Mouse (Mus musculus) heart, embryonic 10.5 days (tissue): Measurements from ENCODE around the gene Cbx2. TPM values are rescaled to one million over a fixed set of nuclear protein-coding genes. Genes with fewer than 3 reads are reported as not detected.

Experiments
- DNase-seq: peaks from one replicate; pipeline ENCODE4 v3.0.0-alpha.2; 2017; ENCODE audit warnings: low spot score
- H3K27ac ChIP-seq: fragments of 300-500 bp; sonication (generic); 2 replicates; pipeline ENCODE4 v1.5.1; 2016; ENCODE audit warnings: mild to moderate bottlenecking
- H3K27me3 ChIP-seq: fragments of 300-500 bp; sonication (generic); 2 replicates; pipeline ENCODE4 v1.6.1; 2016; ENCODE audit warnings: mild to moderate bottlenecking; ENCODE audit not compliant: poor library complexity, insufficient read depth, severe bottlenecking
- H3K36me3 ChIP-seq: fragments of 300-500 bp; sonication (generic); 2 replicates; pipeline ENCODE4 v1.6.1; 2016; ENCODE audit warnings: mild to moderate bottlenecking, moderate library complexity
- H3K4me1 ChIP-seq: fragments of 300-500 bp; sonication (generic); 2 replicates; pipeline ENCODE4 v1.6.1; 2016; ENCODE audit warnings: mild to moderate bottlenecking
- H3K4me3 ChIP-seq: fragments of 300-500 bp; sonication (generic); 2 replicates; pipeline ENCODE4 v1.5.1; 2016; ENCODE audit warnings: mild to moderate bottlenecking, moderate library complexity
- H3K9me3 ChIP-seq: fragments of 300-500 bp; sonication (generic); 2 replicates; pipeline ENCODE4 v1.6.1; 2016; ENCODE audit warnings: mild to moderate bottlenecking, moderate library complexity
- WGBS: fragments of 180-500 bp; shearing (Covaris S2); methylation state at CpG from one replicate; pipeline ENCODE4 v1.1.7; 2016; 5-methylcytosine and 5-hydroxymethylcytosine counted together
- polyA plus RNA-seq: library from polyadenylated mRNA; unstranded; fragments of >200 nt; fragmentation: Nextera tagmentation; extraction: Ambion mirVana; gene quantifications from 2 replicates; pipeline ENCODE4 v1.2.1, GENCODE M21; 2016

The Cbx2 gene
- 37.4 and 56.0 TPM in 2 replicates for polyA plus RNA-seq

- H3K27me3 ChIP-seq: peaks cover 33% of the 10 kb centered on the region
- DNase-seq: peak; percentile 89
- under 1% methylated on average over 86 of the region's 99 CpGs for whole genome bisulfite sequencing
- peaks cover 26% of the 10 kb centered on the region for H3K36me3 ChIP-seq
- peaks cover 45% of the 10 kb centered on the region for H3K4me1 ChIP-seq
- H3K4me3 ChIP-seq: peak within 1 kb of the TSS; percentile 93
- peak within 1 kb of the TSS; percentile 97 for H3K27ac ChIP-seq
- no peaks in the 10 kb centered on the region for H3K9me3 ChIP-seq
These were observed at the start of gene Cbx2 for GRCm38 (mm10) chr11:119022895-119023615. Gene Cbx2 (plus strand): TSS chr11:119022962.

GRCm38 (mm10) chr11:118974340-118974739 lies 48.4 kb upstream of the Cbx2 start:
- WGBS: 79% methylated on average over 7 of the region's 7 CpGs
- H3K27me3 ChIP-seq: peaks cover 68% of the 10 kb centered on the region

GRCm38 (mm10) chr11:118975427-118975826 lies 47.3 kb upstream of the Cbx2 start:
- Histone ChIP-seq H3K9me3 (no peaks in the 10 kb centered on the region), H3K4me1 (peaks cover 19% of the 10 kb centered on the region), H3K4me3 (peak overlapping the region; percentile 36; the same call in 1 of the 2 replicates), H3K36me3 (no peaks in the 10 kb centered on the region), H3K27me3 (peaks cover 62% of the 10 kb centered on the region), H3K27ac (no peak overlapping the region)
- 1% methylated on average over 10 of the region's 10 CpGs for WGBS
- DNase-seq: no peak

More at GRCm38 (mm10) chr11:118974340-118974739, 48.4 kb upstream of the Cbx2 start:
- Histone ChIP-seq H3K4me3 (no peak overlapping the region), H3K27ac (no peak overlapping the region), H3K36me3 (no peaks in the 10 kb centered on the region), H3K9me3 (no peaks in the 10 kb centered on the region), H3K4me1 (peaks cover 15% of the 10 kb centered on the region)
- DNase-seq: no peak

DNA sequence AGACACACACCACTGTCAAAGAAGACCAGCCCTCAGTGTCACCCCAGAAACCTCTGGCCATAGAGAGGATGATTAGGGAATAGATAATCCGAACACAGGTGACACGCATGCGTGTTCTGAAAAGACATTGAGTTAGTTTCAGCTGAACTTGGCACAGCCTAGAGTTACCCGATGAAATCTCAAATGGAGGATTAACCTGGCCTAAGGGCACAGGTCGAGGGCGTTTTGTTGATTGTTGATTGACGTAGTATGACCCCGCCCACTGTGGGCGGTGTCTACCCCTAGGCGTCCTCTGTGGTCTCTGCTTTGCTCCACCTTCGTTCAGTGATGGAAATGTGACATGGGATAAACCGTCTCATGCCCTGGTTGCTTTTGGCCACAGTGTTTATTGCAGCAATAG lies 46.8 kb upstream of the Cbx2 start:
- peaks cover 19% of the 10 kb centered on the region for H3K4me1 ChIP-seq
- DNase-seq: no peak
- H3K27ac ChIP-seq: no peak overlapping the region
- peaks cover 57% of the 10 kb centered on the region for H3K27me3 ChIP-seq
- peak overlapping the region; percentile 36; the same call in 1 of the 2 replicates for H3K4me3 ChIP-seq
- no peaks in the 10 kb centered on the region for H3K9me3 ChIP-seq
- H3K36me3 ChIP-seq: no peaks in the 10 kb centered on the region
- 11% methylated on average over 12 of the region's 12 CpGs for WGBS

GRCm38 (mm10) chr11:118980388-118980787 lies 42.4 kb upstream of the Cbx2 start:
- WGBS: 75% methylated on average over 2 of the region's 2 CpGs
- no peaks in the 10 kb centered on the region for H3K9me3 ChIP-seq
- no peak for DNase-seq
- H3K27me3 ChIP-seq: peaks cover 36% of the 10 kb centered on the region
- no peak overlapping the region for H3K4me3 ChIP-seq
- H3K36me3 ChIP-seq: no peaks in the 10 kb centered on the region
- H3K27ac ChIP-seq: no peak overlapping the region
- peaks cover 42% of the 10 kb centered on the region for H3K4me1 ChIP-seq

DNA sequence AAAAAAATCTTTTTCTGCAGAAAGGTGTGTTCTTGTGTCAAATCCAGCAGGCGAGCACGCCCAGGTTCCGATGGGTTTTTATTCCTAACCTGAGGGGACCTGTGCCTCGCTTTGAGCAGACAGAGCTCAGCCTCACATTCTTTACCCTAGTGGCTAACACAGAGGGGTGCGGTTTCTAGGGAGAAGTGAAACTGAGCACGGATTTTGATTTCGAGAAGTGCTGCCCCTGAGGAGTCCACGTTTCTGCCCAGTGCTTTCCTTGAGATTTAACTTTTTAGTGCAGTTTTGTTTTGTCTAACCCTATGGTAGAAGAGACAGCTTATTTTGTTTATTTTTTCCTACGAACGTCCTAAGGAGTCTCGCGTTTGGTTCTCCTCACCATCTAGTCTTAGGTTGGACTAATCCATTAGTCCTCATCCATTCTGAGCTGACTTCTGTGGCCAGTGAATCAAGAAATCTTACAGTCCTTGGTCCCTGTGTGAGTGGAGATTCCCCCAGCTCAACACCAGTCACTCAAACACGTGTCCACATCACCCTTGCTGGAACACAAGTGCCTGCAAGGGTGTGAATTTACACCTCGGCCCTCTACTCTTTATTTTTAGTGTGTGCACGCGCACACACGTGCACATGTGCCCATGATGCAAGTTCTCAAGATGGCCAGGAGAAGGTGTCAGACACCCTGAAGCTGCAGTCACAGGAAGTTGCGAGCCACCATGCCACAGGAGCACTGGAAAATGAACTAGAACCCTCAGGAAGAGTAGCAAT lies 41.6 kb upstream of the Cbx2 start:
- H3K9me3 ChIP-seq: no peaks in the 10 kb centered on the region
- H3K4me3 ChIP-seq: no peak overlapping the region
- no peak overlapping the region for H3K27ac ChIP-seq
- no peaks in the 10 kb centered on the region for H3K36me3 ChIP-seq
- WGBS: 67% methylated on average over 18 of the region's 18 CpGs
- H3K27me3 ChIP-seq: peaks cover 36% of the 10 kb centered on the region
- H3K4me1 ChIP-seq: peaks cover 39% of the 10 kb centered on the region
- no peak for DNase-seq

GRCm38 (mm10) chr11:118982593-118983113 lies 40.1 kb upstream of the Cbx2 start:
- no peak for DNase-seq
- Histone ChIP-seq H3K9me3 (no peaks in the 10 kb centered on the region), H3K27ac (0 out of 2 replicates have a peak overlapping the region, but pooled peaks have one; percentile 24), H3K27me3 (peaks cover 39% of the 10 kb centered on the region), H3K4me3 (no peak overlapping the region), H3K36me3 (no peaks in the 10 kb centered on the region), H3K4me1 (peaks cover 39% of the 10 kb centered on the region)
- WGBS: 37% methylated on average over 12 of the region's 12 CpGs

GRCm38 (mm10) chr11:118985571-118985970 lies 37.2 kb upstream of the Cbx2 start:
- no peaks in the 10 kb centered on the region for H3K9me3 ChIP-seq
- no peaks in the 10 kb centered on the region for H3K36me3 ChIP-seq
- peaks cover 30% of the 10 kb centered on the region for H3K27me3 ChIP-seq
- 47% methylated on average over 5 of the region's 5 CpGs for WGBS
- H3K27ac ChIP-seq: no peak overlapping the region
- no peak overlapping the region for H3K4me3 ChIP-seq
- no peak for DNase-seq
- peaks cover 30% of the 10 kb centered on the region for H3K4me1 ChIP-seq

- Histone ChIP-seq H3K27me3 (peaks cover 16% of the 10 kb centered on the region), H3K4me1 (peaks cover 31% of the 10 kb centered on the region), H3K36me3 (no peaks in the 10 kb centered on the region), H3K4me3 (no peak within 1 kb of the TSS), H3K9me3 (no peaks in the 10 kb centered on the region), H3K27ac (no peak within 1 kb of the TSS)
- no peak for DNase-seq
- 82% methylated on average over 10 of the region's 10 CpGs for WGBS
These were observed 34.8 kb upstream of the Cbx2 start, which contains the start of gene Enpp7 for GRCm38 (mm10) chr11:118987999-118988398. Gene Enpp7 (plus strand): TSS chr11:118988188.

- H3K27me3 ChIP-seq: peaks cover 50% of the 10 kb centered on the region
- 49% methylated on average over 3 of the region's 3 CpGs for WGBS
These were observed 30.0 kb upstream of the Cbx2 start for GRCm38 (mm10) chr11:118992781-118993180.

GRCm38 (mm10) chr11:118995448-118995847 lies 27.3 kb upstream of the Cbx2 start:
- Histone ChIP-seq H3K4me1 (peaks cover 39% of the 10 kb centered on the region), H3K4me3 (no peak overlapping the region), H3K9me3 (no peaks in the 10 kb centered on the region), H3K27me3 (peaks cover 65% of the 10 kb centered on the region), H3K36me3 (no peaks in the 10 kb centered on the region), H3K27ac (no peak overlapping the region)
- no peak for DNase-seq
- WGBS: 34% methylated on average over 4 of the region's 4 CpGs

More at GRCm38 (mm10) chr11:118992781-118993180, 30.0 kb upstream of the Cbx2 start:
- Histone ChIP-seq H3K36me3 (no peaks in the 10 kb centered on the region), H3K4me1 (peaks cover 28% of the 10 kb centered on the region), H3K9me3 (no peaks in the 10 kb centered on the region), H3K4me3 (no peak overlapping the region), H3K27ac (no peak overlapping the region)
- no peak for DNase-seq

DNA sequence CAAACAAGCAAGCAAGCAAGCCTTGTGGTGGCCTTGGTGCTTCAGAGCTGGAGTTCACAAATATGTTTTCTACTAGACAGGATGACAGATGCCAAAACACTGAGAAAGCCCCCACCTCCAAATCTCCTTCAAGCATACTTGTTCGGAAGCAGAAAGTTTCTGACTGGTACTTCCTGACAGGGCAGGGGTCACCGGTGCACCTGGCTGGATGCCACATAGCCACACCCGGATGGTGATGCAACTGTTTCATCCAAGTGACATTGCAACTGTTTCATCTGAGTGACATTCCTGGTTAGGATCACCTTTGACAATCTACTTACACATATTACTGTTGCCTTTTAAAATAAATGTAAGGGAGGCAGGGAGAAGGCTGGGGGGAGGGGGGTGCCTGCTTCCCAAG lies 25.6 kb upstream of the Cbx2 start:
- WGBS: 76% methylated on average over 3 of the region's 3 CpGs

More for the DNA sequence above, 25.6 kb upstream of the Cbx2 start:
- Histone ChIP-seq H3K9me3 (no peaks in the 10 kb centered on the region), H3K4me1 (peaks cover 38% of the 10 kb centered on the region), H3K27ac (no peak overlapping the region), H3K27me3 (peaks cover 80% of the 10 kb centered on the region), H3K4me3 (no peak overlapping the region), H3K36me3 (no peaks in the 10 kb centered on the region)
- no peak for DNase-seq
